Mouse (Mus musculus) embryonic facial prominence, embryonic 10.5 days (tissue): ENCODE measurements around the gene Kif19a. TPM values are rescaled to one million over a fixed set of nuclear protein-coding genes. Genes with fewer than 3 reads are reported as not detected.

Source experiments
- DNase-seq: peaks from one replicate; pipeline ENCODE4 v3.0.0-alpha.2; 2017; ENCODE audit warnings: low spot score
- H3K27ac ChIP-seq: fragments of 300-500 bp; sonication (generic); replicated peaks from 2 replicates; pipeline ENCODE4 v1.5.1; 2016; ENCODE audit warnings: mild to moderate bottlenecking
- H3K27me3 ChIP-seq: fragments of 300-500 bp; sonication (generic); replicated peaks from 2 replicates; pipeline ENCODE4 v1.6.1; 2016; ENCODE audit warnings: low read depth, mild to moderate bottlenecking; ENCODE audit not compliant: poor library complexity, severe bottlenecking
- H3K36me3 ChIP-seq: fragments of 300-500 bp; sonication (generic); replicated peaks from 2 replicates; pipeline ENCODE4 v1.6.1; 2016; ENCODE audit warnings: mild to moderate bottlenecking, moderate library complexity
- H3K4me1 ChIP-seq: fragments of 300-500 bp; sonication (generic); 2 replicates; pipeline ENCODE4 v1.6.1; 2016
- H3K4me3 ChIP-seq: fragments of 300-500 bp; sonication (generic); 2 replicates; pipeline ENCODE4 v1.5.1; 2016; ENCODE audit warnings: mild to moderate bottlenecking, moderate library complexity
- H3K9me3 ChIP-seq: fragments of 300-500 bp; sonication (generic); 2 replicates; pipeline ENCODE4 v1.6.1; 2016; ENCODE audit warnings: mild to moderate bottlenecking
- WGBS: fragments of 180-500 bp; shearing (Covaris S2); methylation state at CpG from one replicate; pipeline ENCODE4 v1.1.7; 2016; 5-methylcytosine and 5-hydroxymethylcytosine counted together
- polyA plus RNA-seq: library from polyadenylated mRNA; unstranded; fragments of >200 nt; fragmentation: Nextera tagmentation; extraction: Ambion mirVana; gene quantifications from 2 replicates; pipeline ENCODE4 v1.2.1, GENCODE M21; 2016

Gene Kif19a
- polyA plus RNA-seq, 1 experiment from 2014 or later: 1.3 TPM

- H3K36me3 ChIP-seq: no peaks in the 10 kb centered on the region
- peaks cover 27% of the 10 kb centered on the region for H3K4me1 ChIP-seq
- H3K27ac ChIP-seq: no peak overlapping the region
- 80% methylated on average over 22 of the region's 22 CpGs for WGBS
- no peak for DNase-seq
- no peak overlapping the region for H3K4me3 ChIP-seq
- peaks cover 11% of the 10 kb centered on the region for H3K27me3 ChIP-seq
- H3K9me3 ChIP-seq: no peaks in the 10 kb centered on the region
Observed at GRCm38 (mm10) chr11:114732890-114733289, 32.3 kb upstream of the Kif19a start.

- 85% methylated on average over 2 of the region's 2 CpGs for WGBS
- H3K36me3 ChIP-seq: no peaks in the 10 kb centered on the region
- peaks cover 13% of the 10 kb centered on the region; the same call in 1 of the 2 replicates for H3K27me3 ChIP-seq
- no peak overlapping the region for H3K27ac ChIP-seq
- no peaks in the 10 kb centered on the region for H3K9me3 ChIP-seq
- H3K4me1 ChIP-seq: peaks cover 22% of the 10 kb centered on the region
- no peak overlapping the region for H3K4me3 ChIP-seq
- no peak for DNase-seq
Observed at GRCm38 (mm10) chr11:114736111-114736510, 29.1 kb upstream of the Kif19a start.

- Histone ChIP-seq H3K9me3 (no peaks in the 10 kb centered on the region), H3K4me1 (peaks cover 32% of the 10 kb centered on the region), H3K27me3 (peaks cover 13% of the 10 kb centered on the region; the same call in 1 of the 2 replicates), H3K4me3 (0 out of 2 replicates have a peak overlapping the region, but pooled peaks have one; percentile 13), H3K36me3 (no peaks in the 10 kb centered on the region), H3K27ac (peak overlapping the region; percentile 81)
- WGBS: 34% methylated on average over 11 of the region's 11 CpGs
- DNase-seq: peak; percentile 61
Observed at GRCm38 (mm10) chr11:114736913-114737624, 28.1 kb upstream of the Kif19a start.

- H3K27ac ChIP-seq: peak overlapping the region; percentile 7; the same call in 1 of the 2 replicates
- no peaks in the 10 kb centered on the region for H3K36me3 ChIP-seq
- WGBS: 34% methylated on average over 10 of the region's 10 CpGs
- peak; percentile 34 for DNase-seq
- no peaks in the 10 kb centered on the region for H3K9me3 ChIP-seq
- H3K4me1 ChIP-seq: peaks cover 37% of the 10 kb centered on the region
- peaks cover 28% of the 10 kb centered on the region for H3K27me3 ChIP-seq
- no peak overlapping the region for H3K4me3 ChIP-seq
Observed at GRCm38 (mm10) chr11:114740598-114740997, 24.6 kb upstream of the Kif19a start.

GRCm38 (mm10) chr11:114741451-114741850 lies 23.7 kb upstream of the Kif19a start:
- 44% methylated on average over 6 of the region's 6 CpGs for WGBS
- no peaks in the 10 kb centered on the region for H3K36me3 ChIP-seq
- H3K9me3 ChIP-seq: no peaks in the 10 kb centered on the region
- H3K4me1 ChIP-seq: peaks cover 37% of the 10 kb centered on the region
- no peak for DNase-seq
- peaks cover 28% of the 10 kb centered on the region for H3K27me3 ChIP-seq
- 0 out of 2 replicates have a peak overlapping the region, but pooled peaks have one; percentile 25 for H3K27ac ChIP-seq
- no peak overlapping the region for H3K4me3 ChIP-seq

- 4% methylated on average over 12 of the region's 12 CpGs for WGBS
- H3K36me3 ChIP-seq: no peaks in the 10 kb centered on the region
- peak overlapping the region; percentile 26; the same call in 1 of the 2 replicates for H3K4me3 ChIP-seq
- H3K9me3 ChIP-seq: no peaks in the 10 kb centered on the region
- H3K27ac ChIP-seq: peak overlapping the region; percentile 54; the same call in 1 of the 2 replicates
- H3K4me1 ChIP-seq: peaks cover 24% of the 10 kb centered on the region
- DNase-seq: peak; percentile 93
- H3K27me3 ChIP-seq: peaks cover 15% of the 10 kb centered on the region
Observed at GRCm38 (mm10) chr11:114745134-114745533, 20.1 kb upstream of the Kif19a start.

- no peaks in the 10 kb centered on the region for H3K36me3 ChIP-seq
- peaks cover 6% of the 10 kb centered on the region for H3K4me1 ChIP-seq
- no peak overlapping the region for H3K27ac ChIP-seq
- no peak for DNase-seq
- H3K9me3 ChIP-seq: no peaks in the 10 kb centered on the region
- H3K4me3 ChIP-seq: no peak overlapping the region
- H3K27me3 ChIP-seq: peaks cover 15% of the 10 kb centered on the region
- WGBS: 86% methylated on average over 12 of the region's 12 CpGs
Observed at GRCm38 (mm10) chr11:114747564-114748138, 17.5 kb upstream of the Kif19a start.

GRCm38 (mm10) chr11:114769911-114770310 lies 4.7 kb downstream of the Kif19a start:
- H3K4me1 ChIP-seq: peaks cover 42% of the 10 kb centered on the region
- 30% methylated on average over 6 of the region's 6 CpGs for WGBS
- H3K27ac ChIP-seq: peak overlapping the region; percentile 68
- H3K36me3 ChIP-seq: no peaks in the 10 kb centered on the region
- no peaks in the 10 kb centered on the region for H3K9me3 ChIP-seq
- DNase-seq: no peak
- H3K27me3 ChIP-seq: peaks cover 47% of the 10 kb centered on the region
- H3K4me3 ChIP-seq: no peak overlapping the region

- Histone ChIP-seq H3K4me3 (no peak overlapping the region), H3K9me3 (no peaks in the 10 kb centered on the region), H3K4me1 (peaks cover 35% of the 10 kb centered on the region), H3K27ac (no peak overlapping the region), H3K27me3 (peaks cover 27% of the 10 kb centered on the region), H3K36me3 (no peaks in the 10 kb centered on the region)
- DNase-seq: no peak
- 56% methylated on average over 2 of the region's 2 CpGs for WGBS
Observed at GRCm38 (mm10) chr11:114771896-114772295, 6.7 kb downstream of the Kif19a start.

DNA sequence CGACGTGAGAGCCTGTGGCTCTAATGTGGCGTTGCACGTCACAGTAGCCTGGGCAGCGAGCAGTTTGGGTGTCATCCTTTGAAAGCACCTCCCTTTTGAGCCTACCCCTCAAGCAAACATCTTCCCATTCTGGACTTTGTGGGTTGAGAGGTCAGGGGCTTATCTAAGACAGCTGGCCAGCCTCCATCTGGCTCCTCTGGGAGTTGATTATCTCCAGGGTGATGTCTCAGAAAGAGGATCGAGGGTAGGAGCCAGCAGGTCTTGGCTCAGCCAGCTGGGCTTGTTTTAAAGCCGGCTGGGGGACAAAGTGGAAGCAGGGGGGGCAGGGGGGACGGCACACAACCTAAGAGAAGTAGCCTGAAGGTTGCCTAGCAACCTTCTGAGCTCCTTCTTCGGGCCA lies 14.9 kb downstream of the Kif19a start:
- Histone ChIP-seq H3K9me3 (no peaks in the 10 kb centered on the region), H3K4me3 (no peak overlapping the region), H3K36me3 (no peaks in the 10 kb centered on the region), H3K4me1 (peaks cover 28% of the 10 kb centered on the region), H3K27ac (no peak overlapping the region), H3K27me3 (peaks cover 60% of the 10 kb centered on the region)
- 50% methylated on average over 9 of the region's 9 CpGs for WGBS
- DNase-seq: no peak

DNA sequence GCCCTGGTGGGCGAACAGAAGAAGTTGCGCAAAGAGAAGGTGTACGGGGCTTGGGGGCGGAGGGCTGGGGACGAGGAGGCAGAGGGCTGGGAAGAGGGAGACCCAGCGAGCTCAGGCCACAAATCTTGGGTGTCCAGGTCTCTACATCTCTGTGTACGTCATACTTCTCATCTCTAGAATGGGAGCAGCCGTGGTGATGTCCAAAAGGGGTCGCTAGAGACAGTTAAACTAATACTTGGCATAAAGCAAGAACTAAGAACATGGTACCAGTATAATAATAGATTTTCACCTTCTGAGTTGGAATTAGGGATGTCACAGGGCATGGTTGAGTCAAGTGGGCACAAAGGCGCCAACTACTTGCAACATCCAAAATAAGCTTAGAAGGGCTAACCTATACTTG lies 20.7 kb downstream of the Kif19a start:
- no peak for DNase-seq
- H3K36me3 ChIP-seq: no peaks in the 10 kb centered on the region
- H3K4me3 ChIP-seq: peak overlapping the region; percentile 51
- WGBS: 52% methylated on average over 10 of the region's 10 CpGs
- H3K27me3 ChIP-seq: peaks cover 96% of the 10 kb centered on the region
- H3K4me1 ChIP-seq: peaks cover 34% of the 10 kb centered on the region
- no peaks in the 10 kb centered on the region for H3K9me3 ChIP-seq
- peak overlapping the region; percentile 15; the same call in 1 of the 2 replicates for H3K27ac ChIP-seq

DNA sequence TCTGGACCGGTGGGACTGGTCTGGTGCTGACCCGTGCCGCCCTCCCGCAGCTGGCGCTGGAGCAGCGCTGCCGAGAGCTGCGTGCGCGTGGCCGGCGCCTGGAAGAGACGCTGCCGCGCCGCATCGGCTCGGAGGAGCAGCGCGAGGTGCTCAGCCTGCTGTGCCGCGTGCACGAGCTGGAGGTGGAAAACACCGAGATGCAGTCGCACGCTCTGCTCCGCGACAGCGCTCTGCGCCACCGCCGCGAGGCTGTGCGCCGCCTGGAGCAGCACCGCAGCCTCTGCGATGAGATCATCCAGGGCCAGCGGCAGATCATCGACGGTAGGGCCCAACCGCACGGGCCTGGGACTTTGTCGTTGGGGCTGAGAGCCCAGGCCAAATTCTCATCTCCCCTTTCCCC lies 21.1 kb downstream of the Kif19a start:
- peak overlapping the region; percentile 15; the same call in 1 of the 2 replicates for H3K27ac ChIP-seq
- H3K27me3 ChIP-seq: peaks cover 96% of the 10 kb centered on the region
- H3K4me3 ChIP-seq: peak overlapping the region; percentile 51
- no peaks in the 10 kb centered on the region for H3K9me3 ChIP-seq
- peak; percentile 65 for DNase-seq
- 2% methylated on average over 43 of the region's 43 CpGs for WGBS
- H3K4me1 ChIP-seq: peaks cover 34% of the 10 kb centered on the region
- no peaks in the 10 kb centered on the region for H3K36me3 ChIP-seq

GRCm38 (mm10) chr11:114787611-114788010 lies 22.4 kb downstream of the Kif19a start:
- H3K4me1 ChIP-seq: peaks cover 45% of the 10 kb centered on the region
- no peak overlapping the region for H3K4me3 ChIP-seq
- DNase-seq: no peak
- H3K9me3 ChIP-seq: no peaks in the 10 kb centered on the region
- no peaks in the 10 kb centered on the region for H3K36me3 ChIP-seq
- 82% methylated on average over 3 of the region's 3 CpGs for WGBS
- peaks cover 97% of the 10 kb centered on the region for H3K27me3 ChIP-seq
- H3K27ac ChIP-seq: no peak overlapping the region
